Mouse (Mus musculus) thymus, adult 2 months (tissue): Measurements from ENCODE around the gene Cacna1s. TPM values are rescaled to one million over a fixed set of nuclear protein-coding genes. Genes with fewer than 3 reads are reported as not detected.

ENCODE experiments used
- DNase-seq: peaks from one replicate; pipeline ENCODE4 v3.0.0; 2021
- H3K27ac ChIP-seq: fragments of 200-500 bp; 2 replicates; pipeline ENCODE4 v1.5.1; 2012; ENCODE audit warnings: low read length, control low read depth; ENCODE audit not compliant: control insufficient read depth, insufficient read depth
- H3K27me3 ChIP-seq: fragments of 200-500 bp; 2 replicates; pipeline ENCODE4 v1.6.1; 2012; ENCODE audit warnings: mild to moderate bottlenecking, low read length, moderate library complexity, mixed read lengths; ENCODE audit not compliant: control insufficient read depth, insufficient read depth
- H3K36me3 ChIP-seq: fragments of 200-500 bp; 2 replicates; pipeline ENCODE4 v1.6.1; 2012; ENCODE audit warnings: mild to moderate bottlenecking, low read length, moderate library complexity; ENCODE audit not compliant: control insufficient read depth, insufficient read depth
- H3K4me1 ChIP-seq: fragments of 200-500 bp; replicated peaks from 2 replicates; pipeline ENCODE4 v1.6.1; 2012; ENCODE audit warnings: low read length; ENCODE audit not compliant: control insufficient read depth, insufficient read depth
- H3K4me3 ChIP-seq: fragments of 200-500 bp; 2 replicates; pipeline ENCODE4 v1.5.1; 2012; ENCODE audit warnings: mild to moderate bottlenecking, low read length, control low read depth, moderate library complexity; ENCODE audit not compliant: control insufficient read depth, insufficient read depth
- CTCF ChIP-seq: fragments of 200-500 bp; IDR thresholded peaks from 2 replicates; pipeline ENCODE4 v1.5.1; 2012; ENCODE audit warnings: mild to moderate bottlenecking, control low read depth, low read length, moderate library complexity, borderline replicate concordance; ENCODE audit not compliant: control insufficient read depth, poor library complexity, insufficient read depth; ENCODE audit errors: extremely low read depth
- POLR2A ChIP-seq: fragments of 200-500 bp; IDR thresholded peaks from 2 replicates; pipeline ENCODE4 v1.6.1; 2012; ENCODE audit warnings: mild to moderate bottlenecking, low read length, control low read depth, moderate library complexity; ENCODE audit not compliant: control insufficient read depth, poor library complexity, insufficient read depth; ENCODE audit errors: extremely low read depth
- WGBS: fragments of 180-500 bp; shearing (Covaris S2); methylation state at CpG from one replicate; pipeline ENCODE4 v1.1.7; 2018; 5-methylcytosine and 5-hydroxymethylcytosine counted together
- polyA plus RNA-seq: library from polyadenylated mRNA; depleted of rRNA; stranded (reverse); fragments of >200 nt; gene quantifications from 2 replicates; pipeline ENCODE4 v1.2.3, GENCODE M21; 2012

The Cacna1s gene
- polyA plus RNA-seq, 1 experiment, result 3.7 TPM

DNA sequence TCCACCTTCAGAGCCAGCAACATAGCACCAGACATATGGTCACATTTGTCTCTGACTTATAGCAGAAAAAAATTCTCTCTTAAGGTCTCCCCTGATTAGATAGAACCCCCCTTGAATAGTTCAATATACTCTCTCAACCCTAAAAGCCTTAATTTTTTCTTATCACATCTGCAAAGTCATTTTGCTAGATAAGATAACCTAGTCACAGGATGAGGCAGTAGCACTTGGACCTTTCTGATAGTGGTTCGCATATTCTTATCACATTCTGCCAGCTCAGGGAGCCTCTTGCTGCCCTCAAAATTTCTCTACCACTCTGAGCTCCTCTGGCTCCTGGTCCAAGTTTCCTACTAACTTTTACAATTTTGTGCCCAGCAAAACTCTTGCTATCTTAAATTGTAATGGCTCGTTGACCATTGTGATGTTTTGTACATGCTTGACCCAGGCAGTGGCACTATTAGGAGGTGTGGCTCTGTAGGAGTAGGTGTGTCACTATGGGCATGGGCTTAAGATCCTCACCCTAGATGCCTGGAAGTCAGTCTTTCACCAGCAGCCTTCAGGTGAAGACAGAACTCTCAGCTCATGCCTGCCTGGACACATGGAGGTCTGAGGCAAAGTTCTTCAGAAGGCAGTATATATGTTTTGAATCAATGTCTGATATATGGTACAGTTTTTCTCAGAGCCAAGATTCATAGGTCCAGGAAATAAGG lies 37.6 kb upstream of the Cacna1s start:
- H3K36me3 ChIP-seq, result no peaks in the 10 kb centered on the region
- H3K4me3 ChIP-seq, result no peak overlapping the region
- TF ChIP-seq CTCF (no peak), POLR2A (no peak)
- 88% methylated on average over 2 of the region's 2 CpGs for WGBS
- H3K27ac ChIP-seq, result no peak overlapping the region
- no peaks in the 10 kb centered on the region for H3K27me3 ChIP-seq
- DNase-seq, result no peak
- H3K4me1 ChIP-seq, result peaks cover 2% of the 10 kb centered on the region; the same call in 1 of the 2 replicates

DNA sequence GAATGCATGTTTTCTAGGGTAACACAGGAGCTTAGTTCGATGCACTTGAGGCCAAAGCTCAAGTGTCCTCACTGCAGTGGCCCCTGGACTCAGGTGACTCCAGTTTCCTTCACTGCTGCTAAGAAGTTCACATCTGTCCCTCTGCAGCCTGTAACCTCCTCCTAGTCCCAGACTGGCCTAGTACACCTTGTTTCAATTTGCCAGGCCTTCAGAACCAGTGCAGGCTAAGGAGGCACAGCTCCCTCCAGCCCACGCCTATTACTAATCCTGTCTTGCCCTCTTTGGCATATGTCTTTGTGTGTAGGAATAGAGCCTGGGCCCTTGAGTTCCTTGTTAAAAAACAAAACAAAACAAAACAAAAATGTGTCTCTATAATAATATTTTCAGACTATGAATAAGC lies 35.2 kb upstream of the Cacna1s start:
- Histone ChIP-seq H3K27ac (no peak overlapping the region), H3K27me3 (no peaks in the 10 kb centered on the region), H3K36me3 (no peaks in the 10 kb centered on the region), H3K4me1 (peaks cover 2% of the 10 kb centered on the region; the same call in 1 of the 2 replicates), H3K4me3 (no peak overlapping the region)
- WGBS, result 90% methylated on average over 2 of the region's 2 CpGs
- TF ChIP-seq POLR2A (no peak), CTCF (no peak)
- DNase-seq, result no peak

DNA sequence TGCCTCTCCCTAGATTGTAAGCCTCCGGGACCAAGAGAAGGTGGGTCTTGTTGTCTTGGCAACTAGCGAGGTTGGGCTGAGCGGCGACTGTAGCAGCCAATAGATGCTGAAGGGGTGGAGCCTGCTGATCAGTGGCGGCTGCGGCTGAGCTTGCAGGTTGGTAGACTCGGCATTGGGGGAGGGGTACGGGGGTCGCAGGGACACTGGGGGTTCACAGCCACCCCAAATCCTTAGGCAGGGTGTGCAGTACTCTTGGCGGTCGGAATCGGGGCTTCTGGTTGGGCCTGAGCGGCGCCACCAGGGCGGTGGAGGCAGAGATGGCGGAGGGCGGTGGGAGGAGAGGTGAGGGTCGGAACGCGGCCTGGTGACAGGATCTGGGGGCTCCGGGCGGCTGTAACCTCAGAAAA lies 34.6 kb upstream of the Cacna1s start:
- no peak for TF ChIP-seq POLR2A
- 0 out of 2 replicates have a peak, but pooled peaks have one; percentile 22 for TF ChIP-seq CTCF
- under 1% methylated on average over 22 of the region's 22 CpGs for WGBS
- peak overlapping the region; percentile 33; the same call in 1 of the 2 replicates for H3K27ac ChIP-seq
- H3K27me3 ChIP-seq, result no peaks in the 10 kb centered on the region
- H3K4me1 ChIP-seq, result peaks cover 2% of the 10 kb centered on the region; the same call in 1 of the 2 replicates
- peak overlapping the region; percentile 66 for H3K4me3 ChIP-seq
- H3K36me3 ChIP-seq, result no peaks in the 10 kb centered on the region
- DNase-seq, result peak; percentile 88

DNA sequence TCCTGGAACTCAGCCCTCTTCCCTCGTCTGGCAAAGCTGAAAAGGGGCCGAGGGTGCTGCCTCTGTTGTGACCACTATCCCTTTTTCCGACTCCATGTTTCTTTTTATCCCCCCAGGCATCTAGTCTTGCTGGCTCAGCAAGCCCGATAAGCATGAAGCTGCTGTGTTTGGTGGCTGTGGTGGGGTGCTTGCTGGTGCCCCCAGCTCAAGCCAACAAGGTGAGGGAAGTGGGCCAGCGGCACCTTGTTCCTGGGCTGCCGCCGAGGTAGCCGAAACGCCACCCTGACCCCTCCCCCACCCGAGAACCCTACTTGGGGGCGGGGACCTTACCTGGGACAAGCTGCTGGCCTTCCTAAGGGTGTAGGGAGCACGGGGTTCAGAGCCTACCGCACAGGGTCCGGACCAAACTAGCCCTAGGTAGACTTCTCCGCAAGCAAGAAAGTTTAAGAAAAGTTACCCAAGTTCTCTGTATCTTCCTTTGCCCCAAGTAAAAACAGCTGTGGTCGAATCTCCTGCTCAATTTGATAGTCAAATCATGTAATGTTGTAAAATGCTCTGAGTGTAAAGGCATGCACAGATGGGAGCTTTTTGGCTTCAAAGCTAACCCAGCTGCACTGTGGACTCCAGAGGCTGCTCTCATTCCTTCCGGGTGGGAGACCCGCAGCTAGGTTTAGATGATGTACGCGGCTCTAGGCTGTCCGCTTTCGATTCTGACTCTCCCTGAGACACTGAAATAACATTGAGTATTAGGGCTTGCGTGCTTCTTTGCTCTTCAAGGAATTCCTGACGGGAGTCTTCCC lies 34.0 kb upstream of the Cacna1s start:
- DNase-seq, result peak; percentile 54
- no peak for TF ChIP-seq POLR2A
- no peak for TF ChIP-seq CTCF
- peak overlapping the region; percentile 33; the same call in 1 of the 2 replicates for H3K27ac ChIP-seq

DNA sequence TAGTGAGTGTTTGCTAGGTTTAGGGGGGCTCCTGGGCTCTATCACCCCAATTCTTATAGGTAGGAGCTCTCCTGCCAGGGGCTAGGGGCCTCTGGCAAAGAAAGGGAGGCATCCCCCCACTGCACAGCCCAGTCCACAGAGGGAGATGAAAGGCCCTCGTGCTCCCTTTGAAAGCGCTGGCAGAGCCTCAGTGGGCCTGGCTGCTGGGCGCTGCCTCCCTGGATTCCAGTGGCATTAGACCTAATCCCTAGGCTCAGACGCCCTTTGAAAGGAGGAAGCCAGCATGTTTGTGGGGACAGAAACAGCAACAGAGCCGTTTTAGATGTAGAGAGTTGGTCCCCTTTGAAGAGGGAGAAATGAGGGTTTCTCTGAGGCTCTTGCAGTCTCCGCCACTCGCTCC lies 22.3 kb upstream of the Cacna1s start:
- no peak overlapping the region for H3K4me3 ChIP-seq
- no peaks in the 10 kb centered on the region for H3K4me1 ChIP-seq
- H3K27me3 ChIP-seq, result no peaks in the 10 kb centered on the region
- WGBS, result 91% methylated on average over 7 of the region's 7 CpGs
- TF ChIP-seq POLR2A (no peak), CTCF (no peak)
- peaks cover 21% of the 10 kb centered on the region for H3K36me3 ChIP-seq
- no peak for DNase-seq
- H3K27ac ChIP-seq, result no peak overlapping the region

More for the DNA sequence above, 34.0 kb upstream of the Cacna1s start:
- H3K4me3 ChIP-seq, result peak overlapping the region; percentile 66
- H3K36me3 ChIP-seq, result no peaks in the 10 kb centered on the region
- H3K27me3 ChIP-seq, result no peaks in the 10 kb centered on the region
- H3K4me1 ChIP-seq, result peaks cover 2% of the 10 kb centered on the region; the same call in 1 of the 2 replicates
- 6% methylated on average over 24 of the region's 24 CpGs for WGBS

DNA sequence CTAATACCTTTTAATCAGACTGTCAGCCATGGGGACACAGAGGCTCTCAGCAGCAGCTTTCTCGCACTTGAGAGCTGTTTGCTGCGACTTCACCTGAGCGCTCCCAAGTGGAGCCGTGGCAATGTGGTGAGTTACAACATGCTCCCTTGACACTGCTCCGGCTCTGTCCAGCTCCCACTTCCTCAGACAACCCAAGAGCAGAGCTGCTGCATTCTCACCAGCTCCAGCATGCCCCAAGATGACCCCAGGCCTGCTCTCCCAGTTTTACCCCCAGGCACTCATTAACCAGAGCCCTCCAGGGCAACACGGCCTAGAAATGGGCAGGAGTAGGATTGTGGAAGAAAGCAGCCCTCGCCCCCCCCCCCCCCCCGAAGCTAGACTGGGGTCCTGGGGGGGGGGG lies 20.9 kb upstream of the Cacna1s start:
- H3K27ac ChIP-seq, result no peak overlapping the region
- H3K27me3 ChIP-seq, result no peaks in the 10 kb centered on the region
- no peak for DNase-seq
- peaks cover 21% of the 10 kb centered on the region for H3K36me3 ChIP-seq
- TF ChIP-seq POLR2A, result no peak
- TF ChIP-seq CTCF, result no peak
- H3K4me1 ChIP-seq, result no peaks in the 10 kb centered on the region
- no peak overlapping the region for H3K4me3 ChIP-seq
- 95% methylated on average over 8 of the region's 8 CpGs for WGBS

DNA sequence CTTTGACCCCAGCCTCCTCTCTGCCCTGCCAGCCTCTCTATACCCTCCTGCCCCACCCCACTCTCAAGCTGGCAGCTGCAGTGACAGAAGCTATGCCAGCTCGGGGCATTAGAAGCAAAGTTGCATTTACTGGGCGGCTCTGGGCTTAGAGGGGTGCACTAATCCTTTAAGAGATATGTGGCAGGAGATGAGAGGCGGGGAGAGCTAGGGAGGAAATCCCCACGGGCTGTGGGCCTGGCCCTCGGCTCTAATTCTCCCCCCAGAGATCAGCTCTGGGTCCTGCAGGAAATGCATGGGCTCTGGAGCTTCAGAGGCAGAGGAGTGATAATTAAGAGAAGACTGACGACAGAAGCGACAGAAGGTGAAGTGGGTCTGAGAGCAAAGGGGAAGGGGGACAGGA lies 19.6 kb upstream of the Cacna1s start:
- TF ChIP-seq POLR2A, result no peak
- no peak for TF ChIP-seq CTCF
- DNase-seq, result no peak

More for the DNA sequence above, 19.6 kb upstream of the Cacna1s start:
- Histone ChIP-seq H3K36me3 (peaks cover 21% of the 10 kb centered on the region), H3K4me1 (no peaks in the 10 kb centered on the region), H3K27me3 (no peaks in the 10 kb centered on the region), H3K27ac (no peak overlapping the region), H3K4me3 (no peak overlapping the region)
- WGBS, result 83% methylated on average over 7 of the region's 7 CpGs
